Mouse (Mus musculus) adrenal gland, postnatal 25 days (tissue): Measurements from ENCODE around the gene Slit3. TPM values are rescaled to one million over a fixed set of nuclear protein-coding genes. Genes with fewer than 3 reads are reported as not detected.

Source experiments
- DNase-seq: peaks from one replicate; pipeline ENCODE4 v3.0.0; 2021; ENCODE audit warnings: mixed read lengths
- total RNA-seq: library from RNA; stranded (reverse); gene quantifications from 2 replicates; pipeline ENCODE4 v1.2.3, GENCODE M21; 2021

Gene Slit3
- total RNA-seq, 1 experiment from 2014 or later, result 40.6 TPM

DNA sequence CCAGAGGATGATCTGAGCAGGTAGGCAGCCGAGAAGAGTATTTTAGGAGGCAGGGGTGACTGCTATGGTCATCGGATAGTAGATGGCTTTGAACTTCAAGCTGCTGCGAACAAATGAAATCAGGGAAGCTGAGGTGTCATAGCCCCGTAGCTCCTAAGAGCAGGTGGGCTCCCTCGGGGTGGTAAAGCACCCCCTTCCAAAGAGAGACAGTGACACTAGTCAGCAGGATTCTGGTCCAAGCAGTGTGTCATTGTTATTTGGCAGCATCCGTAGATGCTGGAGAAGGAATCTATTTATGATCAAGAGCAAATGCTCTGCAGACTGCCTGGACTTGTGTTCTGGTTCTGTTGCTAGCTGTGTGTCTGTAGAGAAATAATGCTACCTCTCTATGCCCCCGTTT is 154.3 kb downstream of the Slit3 start:
- no peak for DNase-seq

DNA sequence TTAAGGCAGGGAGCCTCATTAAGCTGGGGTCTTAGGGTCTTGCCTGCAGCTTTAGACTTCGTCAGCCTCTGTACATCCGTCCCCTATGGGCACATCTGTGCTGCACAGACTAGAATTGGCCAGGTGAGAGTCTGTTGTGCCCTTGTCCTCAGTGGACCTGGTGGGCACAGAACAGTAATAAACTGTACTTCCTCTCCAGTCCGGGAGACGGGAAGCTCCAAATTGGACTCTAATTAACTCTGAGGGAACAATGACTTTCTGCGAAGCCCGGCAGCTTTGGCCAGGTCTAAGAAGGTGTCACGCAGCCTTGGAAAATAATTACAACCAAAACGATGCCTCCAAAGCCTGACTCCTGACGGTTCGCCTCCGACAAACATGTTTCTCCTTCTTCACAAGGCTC is 155.0 kb downstream of the Slit3 start:
- no peak for DNase-seq

DNA sequence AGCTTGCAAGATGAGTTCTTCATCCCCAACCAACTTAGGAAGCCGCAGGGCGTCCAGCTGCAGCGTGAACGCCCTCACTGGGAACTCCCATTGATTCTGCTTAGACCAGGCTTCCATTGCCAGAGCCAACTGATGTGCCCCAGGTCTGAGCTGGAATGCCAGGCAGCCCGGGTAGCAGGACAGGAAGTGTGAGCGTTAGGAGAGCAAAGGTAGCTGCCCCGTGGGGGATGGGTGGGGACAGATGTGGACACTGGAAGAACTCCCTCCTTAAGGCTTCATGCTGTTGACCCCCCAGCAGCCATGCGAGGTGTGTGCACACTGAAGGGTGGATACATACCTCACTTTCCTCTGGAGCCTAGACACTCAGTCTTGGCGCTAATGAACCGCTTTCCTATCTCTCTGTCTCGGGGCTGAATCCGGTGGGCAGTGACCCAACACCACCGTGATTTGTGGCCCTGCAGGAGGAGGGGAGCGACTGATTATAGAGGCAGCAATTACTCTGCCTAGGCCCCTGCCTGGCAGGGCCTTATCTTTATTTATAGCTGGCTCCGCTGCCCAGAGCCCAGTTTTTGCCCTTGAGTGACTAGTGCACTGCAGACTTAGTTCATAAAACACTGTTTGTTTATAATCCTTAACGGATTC is 157.2 kb downstream of the Slit3 start:
- DNase-seq, result peak; percentile 59

DNA sequence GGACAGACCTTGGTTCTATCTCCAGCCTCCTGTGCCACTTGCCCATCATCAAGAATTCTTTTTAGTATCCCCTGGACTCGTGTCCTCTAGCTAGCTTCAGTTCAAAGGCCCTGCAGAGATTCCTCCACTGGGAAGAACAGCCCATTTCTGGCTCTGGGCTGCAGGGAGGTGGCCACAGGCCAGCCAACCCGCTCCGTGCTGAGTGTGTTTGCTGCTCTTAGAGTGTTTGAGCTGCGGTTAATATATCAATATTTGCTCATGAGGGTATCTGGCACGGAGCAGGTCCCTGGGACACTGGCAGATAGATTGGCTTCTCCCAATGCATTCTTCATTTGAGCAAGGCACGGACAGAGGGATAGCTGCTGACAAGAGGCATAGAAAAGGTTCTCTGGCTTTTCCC is 159.8 kb downstream of the Slit3 start:
- no peak for DNase-seq

DNA sequence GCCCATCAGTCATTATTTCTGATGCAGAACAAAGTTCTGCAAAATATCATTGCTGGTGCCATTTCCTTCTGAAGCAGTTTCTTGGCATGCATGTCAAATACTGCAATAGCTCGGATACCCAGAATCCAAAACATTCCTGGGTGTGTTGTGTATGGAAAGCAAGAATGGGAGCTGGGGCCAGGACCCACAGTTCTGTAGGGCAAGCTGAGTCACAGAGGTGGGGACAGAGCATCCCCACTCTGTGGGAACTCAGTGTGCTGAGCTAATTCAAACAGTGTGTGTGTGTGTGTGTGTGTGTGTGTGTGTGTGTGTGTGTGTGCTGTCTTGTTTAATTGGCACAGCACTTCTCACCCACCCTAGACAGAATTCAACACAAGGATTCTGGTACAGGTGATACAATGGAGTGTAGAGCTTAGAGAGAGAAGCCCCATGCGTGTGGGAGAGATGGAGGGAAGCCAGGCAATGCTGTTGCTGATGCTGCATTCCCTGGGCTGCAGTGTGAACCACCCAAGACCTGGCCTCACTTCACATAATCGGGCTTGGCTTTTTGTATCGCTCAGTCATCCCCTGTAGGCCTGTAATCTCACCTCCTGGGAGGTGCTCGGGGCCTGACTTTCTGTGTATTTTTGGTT is 161.1 kb downstream of the Slit3 start:
- no peak for DNase-seq

DNA sequence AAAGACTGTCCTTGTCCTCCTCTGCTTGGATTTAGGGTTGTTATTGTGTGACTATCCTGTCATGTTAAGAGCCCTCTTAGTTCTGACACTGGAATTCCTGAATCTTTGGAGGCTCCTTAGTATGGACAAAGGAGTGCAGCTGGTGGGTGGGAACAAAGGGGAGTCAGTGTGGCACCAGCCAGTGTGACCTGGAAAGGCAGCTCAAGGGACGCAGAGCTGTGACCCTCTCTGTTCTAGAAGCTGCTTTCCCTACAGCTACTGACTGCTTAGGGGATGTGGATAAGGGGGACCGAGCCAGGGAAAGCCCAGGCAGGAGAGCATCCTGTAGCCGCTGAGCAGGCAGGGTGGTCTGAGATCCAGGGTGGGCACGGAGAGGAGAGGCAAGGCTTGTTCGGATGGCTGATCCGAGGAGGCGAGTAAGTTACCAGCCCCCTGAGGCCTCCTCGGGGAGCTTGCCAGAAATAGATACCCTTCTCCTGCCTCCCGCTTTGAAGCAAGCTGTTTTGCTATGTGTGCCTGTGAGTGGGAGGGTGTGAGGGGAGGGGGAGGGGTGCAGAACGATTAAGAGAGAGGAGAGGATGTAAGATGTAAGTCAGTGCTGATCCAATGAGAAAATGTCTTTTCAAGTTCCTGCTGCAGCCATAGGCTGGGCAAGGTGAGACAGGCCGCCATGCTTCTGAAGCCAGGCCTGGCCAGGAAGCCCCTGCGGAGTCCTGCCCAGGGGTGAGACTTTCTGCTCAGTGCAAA is 162.0 kb downstream of the Slit3 start:
- DNase-seq, result no peak

DNA sequence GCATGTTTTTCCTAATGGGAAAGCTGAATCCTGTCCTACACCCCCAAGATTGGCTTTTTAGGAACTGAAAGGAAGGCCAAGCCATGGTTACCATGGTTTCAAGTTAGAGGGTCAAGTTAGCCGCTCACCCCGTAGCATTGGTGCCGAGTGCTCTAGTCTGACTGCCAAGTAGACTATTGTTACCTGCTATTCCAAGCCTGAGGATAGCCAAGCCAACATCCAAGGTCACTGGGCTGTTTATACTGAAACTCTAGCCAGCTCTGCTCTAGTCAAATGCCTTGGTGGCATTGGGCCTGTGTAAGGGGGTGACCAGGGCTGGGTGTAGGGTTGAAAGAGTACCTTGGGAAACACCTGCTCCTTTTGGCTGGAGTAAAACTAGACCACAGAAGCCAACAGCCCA is 162.7 kb downstream of the Slit3 start:
- no peak for DNase-seq

DNA sequence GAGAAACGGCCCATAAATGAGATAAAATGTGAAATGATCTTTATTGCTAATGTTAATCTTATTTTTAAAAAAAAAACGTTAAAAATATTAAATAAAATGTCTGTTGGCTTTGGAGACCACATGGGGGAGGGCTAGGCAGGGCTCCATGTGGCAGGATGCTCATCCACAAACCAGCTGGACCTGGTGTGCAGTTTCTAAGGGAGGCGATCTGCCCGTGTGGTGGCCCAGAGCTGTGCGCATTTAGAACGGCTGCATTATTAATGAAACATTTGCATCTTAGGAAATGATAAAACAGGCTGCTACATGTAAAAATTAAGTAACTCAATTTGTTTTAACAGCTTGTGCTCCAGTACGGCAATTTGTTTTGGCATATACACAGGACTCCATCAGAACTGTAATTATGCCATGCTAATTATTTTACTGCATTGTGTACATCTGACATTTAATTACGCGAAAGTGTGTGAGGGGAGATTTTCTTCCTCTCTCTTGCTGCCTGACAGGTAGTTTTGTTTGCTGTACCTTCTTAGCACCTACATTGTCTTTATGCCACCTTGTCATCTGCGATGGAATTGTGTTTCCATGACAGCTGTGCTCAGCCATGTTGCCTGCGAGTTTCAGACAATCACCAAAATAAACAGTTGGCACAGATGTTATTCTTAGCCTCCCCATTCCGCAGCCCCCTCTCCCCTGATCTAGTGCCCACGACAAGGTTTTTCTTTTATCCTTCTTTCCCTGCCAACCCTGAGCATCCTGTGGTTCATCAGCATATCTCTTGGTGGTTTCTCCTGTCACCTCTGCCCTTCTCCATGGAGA is 165.8 kb downstream of the Slit3 start:
- DNase-seq, result no peak

DNA sequence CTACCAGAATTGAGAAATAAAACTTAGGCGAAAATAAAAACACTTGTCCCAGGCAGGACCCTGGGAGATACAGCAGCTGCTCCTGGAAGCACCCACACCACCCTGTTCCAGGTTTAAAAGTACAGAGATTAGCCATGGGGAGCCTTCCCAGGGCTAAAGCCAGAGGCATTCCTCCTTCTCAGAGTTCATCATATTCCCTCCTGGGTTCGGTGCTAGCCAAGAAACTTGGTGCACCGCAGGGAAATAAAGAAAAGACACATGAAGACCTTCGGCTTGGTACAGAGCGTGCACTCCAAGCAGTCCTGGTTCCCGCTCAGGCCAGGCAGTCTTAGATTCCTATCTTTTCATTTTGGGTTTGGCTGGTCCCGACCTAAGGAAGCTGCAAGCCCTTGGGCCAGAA is 167.0 kb downstream of the Slit3 start:
- no peak for DNase-seq

DNA sequence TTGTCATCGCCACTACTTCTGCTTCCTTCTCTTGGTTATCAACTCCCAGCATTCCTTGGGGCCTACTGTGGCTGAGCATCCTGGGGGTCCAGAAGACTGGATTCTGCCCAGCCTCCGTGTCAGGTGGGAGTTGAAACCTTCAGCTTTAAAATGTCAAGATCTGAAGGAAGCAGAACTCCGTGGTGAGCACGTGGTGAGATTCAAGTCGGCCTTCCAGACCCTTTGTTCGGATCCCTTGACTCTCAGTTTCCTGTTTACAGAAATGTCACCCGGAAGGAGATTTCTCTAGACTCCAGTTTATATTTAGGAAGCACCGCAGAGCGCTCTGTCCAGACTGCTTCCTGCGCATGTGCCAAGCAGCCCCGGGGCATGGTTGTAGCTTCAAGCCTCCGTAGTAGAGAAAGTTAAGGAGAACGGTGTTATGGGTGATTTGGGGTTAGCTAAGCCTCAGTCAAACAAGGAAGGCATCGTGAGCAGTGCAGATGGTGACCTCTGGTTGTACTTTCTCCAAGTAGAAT is 167.8 kb downstream of the Slit3 start:
- no peak for DNase-seq

DNA sequence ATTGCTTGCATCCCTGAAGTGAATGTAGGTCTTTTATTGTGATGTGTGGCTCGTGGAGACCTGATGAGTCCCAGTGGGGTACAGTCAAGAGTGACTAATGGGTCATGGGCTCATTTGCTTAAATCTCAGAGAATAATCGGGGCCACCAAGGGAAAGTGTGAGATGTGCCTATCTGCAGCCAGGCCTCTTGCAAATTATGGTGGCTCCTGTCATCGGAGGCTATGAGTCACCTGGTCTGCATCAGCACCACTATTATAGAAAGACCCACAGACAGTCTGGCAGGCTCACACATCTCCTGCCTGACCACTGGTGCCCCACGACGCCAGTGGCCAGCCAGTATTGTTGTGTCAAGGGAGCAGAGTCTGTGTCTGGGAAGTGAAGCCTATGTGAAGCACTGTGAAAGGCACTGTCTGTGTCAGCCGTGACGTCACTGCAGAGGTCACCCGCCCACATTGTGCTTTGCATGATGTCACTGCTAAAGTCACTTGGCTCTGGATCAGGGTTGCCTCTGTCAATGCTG is 171.3 kb downstream of the Slit3 start:
- DNase-seq, result no peak

DNA sequence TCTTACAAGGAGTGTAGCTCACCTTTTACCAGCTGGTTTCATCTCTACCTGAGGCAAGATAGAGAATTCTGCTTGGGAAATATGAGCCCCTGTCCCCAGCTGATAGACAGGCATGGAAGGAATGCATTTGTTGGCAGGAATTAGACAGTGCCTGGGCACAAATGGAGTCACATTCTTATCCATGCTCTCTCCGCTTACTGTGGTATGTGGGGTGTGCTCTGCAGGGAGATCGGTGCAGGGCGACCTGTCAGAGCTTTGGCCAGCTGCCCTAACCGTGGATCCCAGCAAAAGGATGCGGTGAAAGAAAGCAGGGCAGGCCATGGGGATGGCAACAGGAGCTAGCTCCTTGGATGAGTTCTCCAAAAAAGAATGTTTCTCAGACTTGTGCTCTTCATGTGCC is 172.2 kb downstream of the Slit3 start:
- no peak for DNase-seq

DNA sequence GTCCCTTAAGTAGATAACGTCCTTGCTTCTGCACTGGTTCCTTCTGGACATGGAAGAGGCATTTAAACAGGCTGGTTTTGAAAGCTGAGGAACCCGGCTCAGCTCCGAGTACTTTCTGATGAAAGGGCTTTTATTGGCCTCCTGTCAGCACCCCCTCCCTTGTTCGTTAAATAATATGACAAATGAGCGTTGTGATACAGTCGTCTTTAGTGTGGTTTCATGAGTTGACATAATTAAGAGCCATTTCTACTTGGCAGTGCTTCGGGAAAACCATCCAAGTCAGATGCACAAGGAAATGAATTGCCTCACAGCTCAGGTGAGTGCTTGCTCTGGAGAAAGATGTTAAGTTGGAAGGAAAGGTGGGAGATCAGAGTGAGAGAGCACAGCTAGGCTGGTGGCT is 173.6 kb downstream of the Slit3 start:
- no peak for DNase-seq

DNA sequence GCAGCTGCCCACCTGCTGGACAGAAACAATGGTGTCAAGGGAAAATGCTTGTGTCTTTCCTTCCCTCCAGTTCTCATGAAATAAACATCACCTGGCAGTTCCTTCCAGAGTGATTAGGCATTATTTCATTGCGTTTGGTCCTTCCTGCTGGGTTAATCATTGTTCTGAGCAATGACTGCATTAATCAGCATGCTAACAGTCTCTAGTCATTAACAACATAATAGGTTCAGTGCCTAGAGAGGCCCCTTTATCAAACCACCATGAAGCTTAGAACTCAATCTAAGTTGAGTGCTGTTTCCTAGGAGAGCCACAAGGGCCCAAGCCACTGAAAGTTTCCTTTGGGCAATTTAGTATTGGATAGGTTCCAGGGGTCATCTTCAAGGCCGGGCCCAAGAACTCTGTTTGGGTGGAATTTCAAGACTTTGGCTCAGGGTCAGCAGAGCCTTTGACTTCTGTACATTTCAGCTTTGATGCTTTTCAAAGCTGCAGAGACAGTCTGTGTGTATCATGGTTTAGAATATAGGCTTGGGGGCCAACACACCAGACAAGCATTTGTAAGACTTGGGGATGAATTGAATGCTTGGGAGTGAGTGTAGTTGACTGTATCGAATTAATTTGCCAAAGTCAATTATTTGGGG is 174.3 kb downstream of the Slit3 start:
- no peak for DNase-seq

DNA sequence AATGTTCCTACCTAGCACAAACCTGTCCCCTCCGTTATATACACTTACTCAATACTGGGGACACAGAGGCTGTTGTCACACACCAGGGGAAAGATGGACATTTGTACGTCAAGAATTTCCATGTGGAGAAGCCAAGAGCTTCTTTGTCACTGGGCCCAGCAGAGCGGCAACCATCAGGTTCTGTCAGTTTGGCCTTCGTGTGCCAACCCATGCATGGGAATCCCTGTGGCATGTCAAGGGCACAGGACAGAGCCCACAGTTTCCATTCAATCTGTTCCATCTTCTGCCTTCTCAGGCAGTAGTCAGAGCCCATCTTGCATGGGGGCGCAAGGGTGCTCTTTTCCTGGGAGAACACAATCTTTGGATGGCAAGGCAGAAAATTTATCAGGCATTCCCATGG is 175.8 kb downstream of the Slit3 start:
- DNase-seq, result no peak

DNA sequence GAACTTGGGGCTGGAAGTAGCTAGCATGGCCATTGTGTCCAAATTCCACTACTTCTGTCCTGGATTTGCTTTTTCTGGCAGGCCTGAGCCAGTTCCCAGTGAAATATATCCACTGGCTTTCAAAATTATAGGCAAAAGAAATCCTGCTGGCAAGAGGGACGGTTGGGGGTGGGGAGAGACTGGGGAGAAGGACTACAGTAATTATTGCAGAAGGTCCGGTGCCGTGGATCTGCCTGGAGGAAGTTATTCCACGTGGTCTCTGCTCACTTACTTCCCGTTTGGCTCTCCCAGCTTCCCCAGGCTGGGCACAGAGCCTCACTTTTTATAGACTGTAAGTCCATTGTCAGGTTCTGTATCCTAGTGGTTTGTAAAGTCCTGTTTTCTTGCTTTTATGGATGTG is 176.3 kb downstream of the Slit3 start:
- peak; percentile 61 for DNase-seq

DNA sequence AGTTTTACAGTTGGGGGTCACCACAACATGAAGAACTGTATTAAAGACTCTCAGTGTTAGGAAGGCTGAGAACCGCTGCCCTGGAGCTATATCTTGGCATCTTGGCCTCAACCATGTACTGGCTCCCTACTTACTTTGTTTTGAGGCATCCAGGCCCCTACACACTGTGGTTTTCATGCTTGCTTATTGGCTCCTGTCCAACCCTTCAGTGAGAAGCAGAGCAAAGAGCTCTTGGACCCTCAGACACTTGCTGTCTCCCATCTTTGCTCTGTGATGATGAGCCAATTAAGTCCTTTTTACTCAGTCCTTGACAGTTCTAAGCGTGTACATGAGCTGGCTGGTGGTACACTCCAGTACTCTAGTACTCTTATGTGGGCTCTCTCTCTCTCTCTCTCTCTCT is 177.5 kb downstream of the Slit3 start:
- no peak for DNase-seq

DNA sequence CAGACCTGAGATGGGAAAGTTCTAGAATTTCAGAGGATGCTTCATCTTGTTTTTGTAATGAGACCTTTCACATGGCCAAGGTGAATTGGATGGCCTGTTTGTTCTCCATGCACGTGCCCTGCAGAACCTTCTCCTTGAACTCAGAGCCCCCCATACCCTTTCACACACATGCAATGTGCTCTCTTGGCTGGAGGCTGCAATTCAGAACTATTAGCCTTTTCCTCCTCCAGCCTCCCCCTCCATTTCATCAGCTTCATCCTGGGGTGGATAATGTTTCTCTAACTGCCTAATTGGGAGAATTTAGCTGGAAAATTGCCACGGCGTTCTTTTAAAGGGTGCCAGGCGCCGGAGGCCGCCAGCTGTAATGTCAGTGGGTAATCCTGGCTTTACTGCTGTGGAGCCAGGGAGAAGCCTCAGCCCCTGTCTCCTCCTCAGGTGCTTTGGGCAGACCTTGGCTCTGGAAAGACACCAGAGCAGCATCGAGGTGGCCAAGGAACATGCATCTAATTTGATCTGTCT is 178.9 kb downstream of the Slit3 start:
- DNase-seq, result no peak

DNA sequence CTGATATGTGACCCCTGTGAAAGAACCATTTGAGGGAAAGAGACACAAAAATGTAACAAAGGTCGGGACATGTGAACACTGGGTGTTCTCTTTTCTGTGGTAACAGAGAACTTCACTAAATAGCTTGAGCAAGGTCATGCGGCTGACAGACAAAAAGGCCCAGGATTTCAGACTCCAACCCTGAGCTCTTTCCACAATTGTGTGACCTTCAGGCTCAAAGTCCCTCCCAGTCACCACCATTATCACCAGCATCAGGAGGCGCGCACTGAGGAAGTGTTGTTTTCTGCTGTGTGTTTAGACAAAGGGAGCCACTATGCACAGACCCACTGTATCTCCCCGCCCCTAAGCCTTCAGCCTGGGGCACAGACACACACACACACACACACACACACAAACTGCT is 181.2 kb downstream of the Slit3 start:
- no peak for DNase-seq

DNA sequence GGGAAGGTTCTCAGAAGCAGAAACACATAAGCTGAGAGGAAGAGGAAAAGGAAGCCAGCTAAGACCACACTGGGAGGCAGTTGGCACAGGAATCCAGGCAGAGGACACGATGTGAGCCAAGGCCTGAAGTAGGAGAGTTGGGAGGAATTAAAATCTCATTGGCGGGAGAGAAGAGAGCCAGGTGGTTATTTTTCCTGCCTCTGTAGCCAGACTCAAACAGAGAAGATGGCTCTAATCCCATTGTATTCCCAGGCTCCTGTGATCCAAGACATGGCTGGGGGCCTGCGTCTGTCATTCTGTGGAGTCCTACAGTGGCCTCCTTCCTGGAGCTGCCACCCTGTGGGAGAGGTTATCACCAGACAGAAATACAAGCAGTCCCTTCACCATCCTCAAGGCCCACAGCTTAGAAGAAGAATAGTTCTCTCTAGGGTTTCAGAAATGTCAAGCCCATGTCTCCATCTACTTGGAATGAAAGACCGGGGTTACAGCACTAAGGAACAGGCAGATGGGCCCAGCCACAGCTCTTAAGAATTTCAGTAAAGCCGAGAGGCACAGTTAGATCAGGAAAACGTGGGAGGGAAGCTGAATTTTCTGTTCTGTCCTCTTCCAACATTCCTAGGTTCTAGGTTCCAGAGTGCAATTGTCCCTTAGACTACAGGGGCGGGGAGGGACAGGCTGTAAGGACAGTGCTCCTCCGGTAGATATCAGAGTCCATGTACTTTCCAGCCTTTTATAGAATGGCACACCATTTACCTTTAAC is 183.4 kb downstream of the Slit3 start:
- DNase-seq, result no peak

DNA sequence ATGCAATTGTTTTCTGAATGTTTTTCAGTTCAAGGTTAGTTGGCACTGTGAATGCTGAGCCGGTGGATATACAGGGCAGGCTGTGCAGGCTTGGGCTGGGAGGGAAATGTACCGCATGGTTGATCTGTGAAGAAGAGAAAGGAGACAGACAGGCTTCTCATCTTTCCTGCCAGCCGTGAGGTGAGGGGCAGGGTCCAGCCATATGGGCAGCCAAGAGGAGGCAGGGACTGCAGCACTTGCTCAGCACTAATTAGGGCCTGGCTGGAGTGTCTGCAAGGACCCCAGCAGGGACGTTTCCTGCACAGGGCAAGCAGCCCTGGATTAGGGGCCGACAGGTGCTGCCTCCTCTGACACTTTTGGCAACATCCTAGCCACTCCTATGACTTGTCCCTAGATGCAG is 184.1 kb downstream of the Slit3 start:
- DNase-seq, result no peak
